Mouse (Mus musculus) liver, embryonic 16.5 days (tissue): ENCODE measurements around the gene Trmt6. TPM values are rescaled to one million over a fixed set of nuclear protein-coding genes. Genes with fewer than 3 reads are reported as not detected.

Experiments used
- ATAC-seq: fragments of 200-750 bp; cut with Nextera tagmentation; 2 replicates; pipeline ENCODE4 v1.8.0; 2017; ENCODE audit warnings: low read depth, mild to moderate bottlenecking, moderate number of reproducible peaks, moderate library complexity
- H3K27ac ChIP-seq: fragments of 300-500 bp; sonication (generic); 2 replicates; pipeline ENCODE4 v1.5.1; 2014; ENCODE audit warnings: mild to moderate bottlenecking, low read length
- H3K27me3 ChIP-seq: fragments of 300-500 bp; sonication (generic); 2 replicates; pipeline ENCODE4 v1.6.1; 2014; ENCODE audit warnings: low read depth, low read length, mixed read lengths; ENCODE audit not compliant: control insufficient read depth, insufficient read depth
- H3K36me3 ChIP-seq: fragments of 300-500 bp; sonication (generic); 2 replicates; pipeline ENCODE4 v1.6.1; 2014; ENCODE audit warnings: mild to moderate bottlenecking; ENCODE audit not compliant: control insufficient read depth, insufficient read depth
- H3K4me1 ChIP-seq: fragments of 300-500 bp; sonication (generic); 2 replicates; pipeline ENCODE4 v1.6.1; 2014; ENCODE audit warnings: low read depth, low read length, mixed read lengths; ENCODE audit not compliant: control insufficient read depth
- H3K4me2 ChIP-seq: fragments of 300-500 bp; sonication (generic); 2 replicates; pipeline ENCODE4 v1.6.1; 2014; ENCODE audit warnings: low read depth, low read length, mixed read lengths
- H3K4me3 ChIP-seq: fragments of 300-500 bp; sonication (generic); 2 replicates; pipeline ENCODE4 v1.5.1; 2014; ENCODE audit warnings: low read depth, mild to moderate bottlenecking, low read length
- H3K9ac ChIP-seq: fragments of 300-500 bp; sonication (generic); 2 replicates; pipeline ENCODE4 v1.6.1; 2014; ENCODE audit warnings: low read depth, low read length
- H3K9me3 ChIP-seq: fragments of 300-500 bp; sonication (generic); replicated peaks from 2 replicates; pipeline ENCODE4 v1.6.1; 2016; ENCODE audit warnings: low read length; ENCODE audit not compliant: control insufficient read depth
- WGBS: fragments of 180-500 bp; shearing (Covaris S2); extraction: QIAGEN DNeasy Blood & Tissue Kit; methylation state at CpG from one replicate; pipeline ENCODE4 v1.1.7; 2014; ENCODE audit not compliant: insufficient replicate concordance; 5-methylcytosine and 5-hydroxymethylcytosine counted together
- polyA plus RNA-seq: library from polyadenylated mRNA; unstranded; fragments of >200 nt; fragmentation: Nextera tagmentation; extraction: Ambion mirVana; gene quantifications from 2 replicates; pipeline ENCODE4 v1.2.1, GENCODE M21; 2015

Gene Trmt6
- polyA plus RNA-seq, 1 experiment from 2014 or later: 10.3 TPM

DNA sequence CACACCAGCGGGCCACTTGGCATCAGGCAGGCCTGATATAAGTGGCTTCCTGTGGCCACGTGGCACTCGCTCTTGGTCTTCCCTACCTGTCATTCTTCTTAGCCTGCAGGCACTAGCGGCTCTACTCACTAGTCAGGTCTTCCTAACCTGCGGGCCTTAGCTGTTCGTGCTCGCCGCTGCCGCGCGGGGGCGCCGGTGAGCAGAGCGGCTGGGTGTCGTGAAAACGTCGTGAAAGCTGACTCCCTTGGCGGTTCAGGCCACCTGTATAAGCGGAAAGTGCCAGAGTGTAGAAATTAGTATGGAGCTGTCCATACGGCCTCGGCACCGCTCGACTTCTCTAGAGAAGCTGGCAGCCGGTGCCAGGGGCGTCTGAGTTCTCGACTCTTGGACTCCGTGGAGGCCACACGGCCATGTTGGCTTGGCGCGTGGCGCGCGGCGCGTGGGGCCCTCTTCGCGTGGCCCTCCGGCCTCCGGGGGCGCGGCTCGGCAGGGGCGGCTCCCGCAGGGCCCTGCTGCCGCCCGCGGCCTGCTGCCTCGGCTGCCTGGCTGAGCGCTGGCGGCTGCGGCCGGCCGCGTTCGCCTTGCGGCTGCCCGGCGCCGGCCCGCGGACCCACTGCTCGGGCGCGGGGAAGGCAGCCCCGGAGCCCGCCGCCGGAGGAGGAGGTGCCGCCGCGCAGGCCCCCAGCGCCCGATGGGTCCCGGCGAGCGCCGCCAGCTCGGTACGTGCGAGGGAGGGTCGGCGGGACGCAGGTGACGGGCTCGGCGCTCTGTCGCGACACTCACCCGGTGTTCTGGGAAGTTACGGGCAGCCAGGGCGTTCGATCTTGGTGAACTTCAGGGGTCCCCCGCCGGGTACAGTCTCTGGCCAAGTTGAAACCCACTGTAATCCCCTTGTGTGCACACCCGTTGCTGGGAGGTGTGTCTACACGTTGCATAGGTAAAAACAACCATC is 30.8 kb upstream of the Trmt6 start, which contains the start of gene Crls1:
Crls1 (plus strand) TSS at position 260 of the 952 bp plus-strand sequence.
- ATAC-seq: peak; percentile 88
- no peaks in the 10 kb centered on the region for H3K27me3 ChIP-seq
- no peaks in the 10 kb centered on the region for H3K9me3 ChIP-seq
- H3K4me1 ChIP-seq: peaks cover 9% of the 10 kb centered on the region
- peak within 1 kb of the TSS; percentile 67 for H3K27ac ChIP-seq
- H3K4me3 ChIP-seq: peak within 1 kb of the TSS; percentile 78
- no peaks in the 10 kb centered on the region; the same call in 1 of the 2 replicates for H3K36me3 ChIP-seq
- H3K4me2 ChIP-seq: peak within 1 kb of the TSS; percentile 89
- WGBS: under 1% methylated on average over 80 of the region's 96 CpGs
- H3K9ac ChIP-seq: peak within 1 kb of the TSS; percentile 85

DNA sequence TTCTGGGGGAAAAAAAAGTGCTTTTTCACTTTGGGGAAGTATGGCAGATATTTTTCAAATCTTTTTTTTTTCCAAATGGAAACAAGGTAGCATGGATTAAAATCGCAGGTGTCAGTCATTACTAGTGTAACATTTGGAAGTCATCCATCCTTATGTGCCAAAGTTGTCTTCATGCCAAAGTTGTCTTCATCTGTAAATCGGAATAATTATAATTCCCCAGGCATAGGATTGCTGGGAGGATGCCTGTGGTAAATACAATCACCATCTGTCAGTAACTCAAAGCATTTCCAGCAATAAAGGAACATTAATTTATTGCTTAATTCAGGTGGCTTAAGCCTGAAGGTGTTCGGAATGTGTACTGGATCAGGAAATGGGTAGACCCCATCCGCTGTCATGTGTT is 25.2 kb upstream of the Trmt6 start:
- 74% methylated on average over 4 of the region's 4 CpGs for WGBS
- no peaks in the 10 kb centered on the region for H3K9me3 ChIP-seq
- no peaks in the 10 kb centered on the region for H3K4me1 ChIP-seq
- ATAC-seq: no peak
- no peak overlapping the region for H3K27ac ChIP-seq
- no peak overlapping the region for H3K9ac ChIP-seq
- no peaks in the 10 kb centered on the region for H3K27me3 ChIP-seq
- no peaks in the 10 kb centered on the region for H3K36me3 ChIP-seq
- H3K4me3 ChIP-seq: no peak overlapping the region
- H3K4me2 ChIP-seq: no peak overlapping the region

DNA sequence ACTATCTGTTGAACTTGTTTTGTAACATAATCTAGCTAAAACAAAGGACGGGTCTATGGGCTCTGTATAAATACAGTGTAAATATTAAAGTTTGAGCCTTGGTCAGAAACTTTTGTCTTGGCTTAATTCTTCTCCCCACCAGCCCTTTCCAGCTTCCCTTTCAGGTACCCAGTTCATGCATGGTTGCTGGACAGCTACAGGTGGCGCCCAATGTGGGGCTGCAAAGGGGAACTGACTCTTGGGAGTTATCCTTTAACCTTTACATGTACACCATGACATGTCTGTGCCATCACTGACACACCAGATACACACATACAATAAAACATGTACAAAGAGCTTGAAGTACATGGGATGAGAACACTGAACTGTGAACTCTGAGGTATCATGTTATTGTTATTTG is 12.9 kb downstream of the Trmt6 start:
- H3K36me3 ChIP-seq: peaks cover 20% of the 10 kb centered on the region

DNA sequence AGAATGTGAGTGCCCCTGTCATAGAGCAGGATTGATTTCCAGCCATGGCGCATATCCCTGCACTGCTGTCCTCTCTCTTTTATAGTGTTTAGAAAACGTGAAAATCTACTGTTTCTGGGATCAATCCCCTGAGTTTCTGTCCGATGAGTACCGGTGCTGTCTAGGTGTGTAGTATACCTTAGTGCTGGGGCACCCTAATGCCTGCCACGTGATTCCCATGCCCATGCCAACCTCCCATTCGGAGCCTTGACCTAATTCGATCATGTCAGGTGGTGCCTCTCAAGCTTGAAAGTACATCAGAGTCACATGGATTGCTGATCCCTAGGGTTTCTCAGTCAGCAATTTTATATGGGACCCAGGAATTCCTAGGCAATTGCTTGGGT is 21.7 kb downstream of the Trmt6 start:
- 66% methylated on average over 7 of the region's 7 CpGs for WGBS
- Histone ChIP-seq H3K4me3 (no peak overlapping the region), H3K4me1 (no peaks in the 10 kb centered on the region), H3K4me2 (no peak overlapping the region), H3K27ac (no peak overlapping the region), H3K9ac (no peak overlapping the region), H3K27me3 (no peaks in the 10 kb centered on the region), H3K9me3 (no peaks in the 10 kb centered on the region), H3K36me3 (no peaks in the 10 kb centered on the region)
- ATAC-seq: no peak

More for the DNA sequence above, 12.9 kb downstream of the Trmt6 start:
- no peak overlapping the region for H3K9ac ChIP-seq
- no peak overlapping the region for H3K4me3 ChIP-seq
- no peak overlapping the region for H3K27ac ChIP-seq
- H3K9me3 ChIP-seq: no peaks in the 10 kb centered on the region
- ATAC-seq: no peak
- H3K27me3 ChIP-seq: no peaks in the 10 kb centered on the region
- H3K4me1 ChIP-seq: no peaks in the 10 kb centered on the region
- no peak overlapping the region for H3K4me2 ChIP-seq
- 65% methylated on average over 2 of the region's 2 CpGs for WGBS

DNA sequence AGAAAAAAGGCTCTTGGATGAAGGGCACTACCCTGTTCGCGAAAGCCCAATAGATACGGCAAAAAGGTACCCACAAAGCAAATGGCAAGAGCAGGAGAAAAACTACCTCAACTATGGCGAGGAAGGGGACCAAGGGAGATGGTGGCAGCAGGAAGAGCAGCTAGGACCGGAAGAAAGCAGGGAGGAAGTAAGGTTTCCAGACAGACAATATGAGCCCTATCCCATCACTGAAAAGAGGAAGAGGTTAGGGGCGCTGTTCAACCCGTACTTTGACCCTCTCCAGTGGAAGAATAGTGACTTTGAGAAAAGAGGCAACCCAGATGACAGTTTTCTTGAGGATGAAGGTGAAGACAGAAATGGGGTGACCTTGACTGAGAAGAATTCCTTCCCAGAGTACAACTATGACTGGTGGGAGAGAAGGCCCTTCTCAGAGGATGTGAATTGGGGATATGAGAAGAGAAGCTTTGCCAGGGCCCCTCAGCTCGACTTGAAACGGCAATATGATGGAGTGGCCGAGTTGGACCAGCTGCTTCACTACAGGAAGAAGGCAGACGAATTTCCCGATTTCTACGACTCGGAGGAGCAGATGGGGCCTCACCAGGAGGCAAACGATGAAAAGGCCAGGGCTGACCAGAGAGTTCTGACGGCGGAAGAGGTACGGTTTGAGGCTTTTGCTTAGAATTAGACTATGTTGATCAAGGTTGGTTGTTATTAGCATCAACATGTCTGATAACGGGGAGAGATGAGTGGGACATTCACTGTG is 22.2 kb downstream of the Trmt6 start:
- ATAC-seq: no peak
- Histone ChIP-seq H3K36me3 (no peaks in the 10 kb centered on the region), H3K9me3 (no peaks in the 10 kb centered on the region), H3K4me2 (no peak overlapping the region), H3K27ac (no peak overlapping the region), H3K9ac (no peak overlapping the region), H3K4me3 (no peak overlapping the region), H3K27me3 (no peaks in the 10 kb centered on the region), H3K4me1 (no peaks in the 10 kb centered on the region)
- 58% methylated on average over 19 of the region's 19 CpGs for WGBS

DNA sequence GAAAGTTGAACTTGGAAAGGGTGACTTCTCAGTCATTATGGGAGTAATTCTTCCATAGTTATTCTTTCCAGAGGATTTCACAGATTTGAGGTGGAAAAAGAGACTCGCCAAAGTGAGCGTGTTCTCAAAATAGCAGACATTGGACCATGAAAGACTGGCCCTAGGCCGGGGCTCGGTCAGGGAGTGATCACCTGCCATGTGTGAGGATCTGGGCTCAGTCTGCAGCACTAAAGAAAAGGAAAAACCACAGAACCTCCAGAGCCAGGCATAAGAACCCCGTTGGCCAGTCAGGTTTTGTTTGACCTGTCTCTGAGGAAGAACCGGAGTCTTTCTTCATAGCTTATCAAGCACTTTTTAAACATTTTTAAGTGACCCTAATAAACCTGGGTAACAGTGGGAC is 31.8 kb downstream of the Trmt6 start:
- no peak overlapping the region for H3K27ac ChIP-seq
- H3K4me2 ChIP-seq: no peak overlapping the region
- H3K9ac ChIP-seq: no peak overlapping the region
- WGBS: 58% methylated on average over 6 of the region's 6 CpGs
- H3K4me3 ChIP-seq: no peak overlapping the region
- no peak for ATAC-seq
- peaks cover 9% of the 10 kb centered on the region for H3K27me3 ChIP-seq
- no peaks in the 10 kb centered on the region for H3K4me1 ChIP-seq
- no peaks in the 10 kb centered on the region for H3K9me3 ChIP-seq
- no peaks in the 10 kb centered on the region for H3K36me3 ChIP-seq

DNA sequence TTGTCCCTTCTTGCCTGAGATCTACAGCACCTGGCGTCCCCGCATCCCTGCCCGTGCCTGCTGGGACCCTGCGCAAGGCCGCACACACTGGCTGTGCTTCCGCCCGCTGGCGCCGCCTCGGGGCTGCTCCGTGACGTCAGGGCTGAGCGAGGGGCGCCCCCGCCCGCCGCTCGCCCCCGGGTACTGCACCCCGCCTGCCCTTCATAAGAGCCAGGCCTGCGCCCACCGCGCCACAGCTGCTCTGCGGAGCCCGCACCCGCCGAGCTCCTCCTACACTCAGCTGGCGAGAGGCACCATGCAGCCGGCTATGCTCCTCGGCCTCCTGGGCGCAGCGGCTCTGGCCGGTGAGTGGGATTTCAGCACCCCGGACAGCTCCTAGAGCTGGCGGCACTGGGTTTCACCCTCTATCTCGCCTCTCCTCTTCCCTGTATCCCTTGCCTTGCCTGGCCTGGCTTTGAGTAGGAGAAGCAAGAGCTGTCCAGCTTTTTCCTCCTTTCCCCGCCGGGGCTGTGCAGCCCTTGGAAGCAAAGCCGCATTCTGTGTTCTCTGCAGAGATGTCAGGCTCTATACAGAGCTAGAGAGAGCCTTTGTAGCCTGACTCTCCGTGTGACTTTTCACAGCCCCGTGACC is 34.3 kb downstream of the Trmt6 start:
- no peaks in the 10 kb centered on the region for H3K9me3 ChIP-seq
- peaks cover 9% of the 10 kb centered on the region for H3K27me3 ChIP-seq
- H3K36me3 ChIP-seq: no peaks in the 10 kb centered on the region
- no peak overlapping the region for H3K9ac ChIP-seq
- ATAC-seq: peak; percentile 67
- H3K4me1 ChIP-seq: no peaks in the 10 kb centered on the region
- under 1% methylated on average over 40 of the region's 41 CpGs for WGBS
- no peak overlapping the region for H3K27ac ChIP-seq
- H3K4me2 ChIP-seq: peak overlapping the region; percentile 51
- H3K4me3 ChIP-seq: peak overlapping the region; percentile 32; the same call in 1 of the 2 replicates

DNA sequence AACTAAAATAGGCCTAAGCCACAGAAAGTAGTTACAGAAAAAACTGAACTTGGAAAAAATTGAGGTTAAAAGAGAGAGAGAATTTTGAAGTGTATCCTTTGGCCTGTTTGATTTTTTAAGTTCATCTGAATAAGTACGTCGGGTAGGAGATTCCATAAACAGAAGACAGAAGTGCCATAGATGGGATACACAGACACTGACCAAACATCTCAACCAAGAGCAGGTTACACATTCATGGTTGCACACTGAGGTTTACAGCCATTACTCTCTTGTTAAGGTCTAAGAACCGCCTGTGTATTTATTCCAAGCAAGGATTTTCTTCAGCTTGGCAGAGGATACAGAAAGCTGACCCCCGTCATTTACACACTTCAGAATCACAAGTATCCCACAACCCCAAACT is 34.9 kb downstream of the Trmt6 start, which contains the start of gene Chgb:
Chgb (plus strand) TSS at position 301 of the 400 bp plus-strand sequence.
- WGBS: 10% methylated on average over 4 of the region's 4 CpGs
- Histone ChIP-seq H3K4me3 (peak within 1 kb of the TSS; percentile 32; the same call in 1 of the 2 replicates), H3K27me3 (peaks cover 9% of the 10 kb centered on the region), H3K36me3 (no peaks in the 10 kb centered on the region), H3K9me3 (no peaks in the 10 kb centered on the region), H3K9ac (no peak within 1 kb of the TSS), H3K27ac (no peak within 1 kb of the TSS), H3K4me1 (no peaks in the 10 kb centered on the region), H3K4me2 (peak within 1 kb of the TSS; percentile 51)
- ATAC-seq: no peak
